Mouse (Mus musculus): ENCODE results near the gene Eif3l. TPM values are rescaled to one million over a fixed set of nuclear protein-coding genes. Genes with fewer than 3 reads are reported as not detected.

Eif3l gene
- polyA plus RNA-seq, 1 experiment from 2014 or later, result 135 TPM

DNA sequence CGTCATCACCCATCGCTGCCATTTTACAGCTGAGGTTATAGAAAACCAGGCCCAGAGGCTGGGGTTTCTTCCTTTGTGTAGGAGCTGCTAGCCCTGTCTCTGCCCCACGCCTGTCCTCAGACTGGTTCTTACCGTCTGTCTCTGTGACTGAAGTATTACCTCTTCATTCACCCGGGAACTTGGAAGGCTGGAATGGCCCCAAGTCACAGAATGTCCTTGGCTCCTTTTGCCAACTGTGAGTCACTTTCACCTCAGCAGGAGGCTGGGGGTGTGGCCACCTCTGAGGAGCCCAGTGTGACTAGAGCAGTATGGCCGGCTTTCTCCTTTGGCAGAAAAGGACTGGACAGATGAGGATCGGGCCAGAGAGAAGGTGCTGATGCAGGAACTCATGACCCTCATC, 56.5 kb downstream of the Eif3l start:
- H3K36me3 ChIP-seq (ENCODE audit: control insufficient read depth, insufficient read depth, low read length), result peaks cover 53% of the 10 kb centered on the region
- no peaks in the 10 kb centered on the region for H3K27me3 ChIP-seq (ENCODE audit: control insufficient read depth, insufficient read depth, low read length)
- WGBS, result 38% methylated on average over 7 of the region's 7 CpGs
- H3K27ac ChIP-seq (replicated peaks), result peak overlapping the region; percentile 78
- no peak overlapping the region for H3K4me2 ChIP-seq (replicated peaks; ENCODE audit: low read depth)
- H3K9ac ChIP-seq (ENCODE audit: low read length), result peak overlapping the region; percentile 8; the same call in 1 of the 2 replicates
- DNase-seq (ENCODE audit: low spot score), result peak; percentile 76
- no peaks in the 10 kb centered on the region for H3K4me1 ChIP-seq (replicated peaks; ENCODE audit: control insufficient read depth, insufficient read depth)
- no peak overlapping the region for H3K4me3 ChIP-seq (ENCODE audit: low read depth, low read length)
- H3K9me3 ChIP-seq (ENCODE audit: control insufficient read depth, low read length), result no peaks in the 10 kb centered on the region
- TF ChIP-seq EP300 (optimal IDR thresholded peaks at IDR 0.05) (peak; percentile 92), CTCF (IDR thresholded peaks at IDR 0.05; ENCODE audit: low read depth) (no peak)
- ATAC-seq (ENCODE audit: low FRiP score, low TSS enrichment), result peak; percentile 73

GRCm38 (mm10) chr15:79133191-79133661, 58.2 kb downstream of the Eif3l start:
- ATAC-seq (ENCODE audit: low FRiP score, low TSS enrichment) (no peak), DNase-seq (ENCODE audit: low spot score) (no peak)
- no peak overlapping the region for H3K4me3 ChIP-seq (ENCODE audit: low read depth, low read length)
- peak overlapping the region; percentile 13 for H3K27ac ChIP-seq (replicated peaks)
- H3K27me3 ChIP-seq (ENCODE audit: control insufficient read depth, insufficient read depth, low read length), result no peaks in the 10 kb centered on the region
- H3K9ac ChIP-seq (ENCODE audit: low read length), result no peak overlapping the region
- no peak for TF ChIP-seq CTCF (IDR thresholded peaks at IDR 0.05; ENCODE audit: low read depth)
- TF ChIP-seq EP300 (optimal IDR thresholded peaks at IDR 0.05), result no peak
- H3K36me3 ChIP-seq (ENCODE audit: control insufficient read depth, insufficient read depth, low read length), result peaks cover 37% of the 10 kb centered on the region
- H3K4me1 ChIP-seq (replicated peaks; ENCODE audit: control insufficient read depth, insufficient read depth), result no peaks in the 10 kb centered on the region
- no peaks in the 10 kb centered on the region for H3K9me3 ChIP-seq (ENCODE audit: control insufficient read depth, low read length)
- H3K4me2 ChIP-seq (replicated peaks; ENCODE audit: low read depth), result no peak overlapping the region
- 78% methylated on average over 6 of the region's 6 CpGs for WGBS

DNA sequence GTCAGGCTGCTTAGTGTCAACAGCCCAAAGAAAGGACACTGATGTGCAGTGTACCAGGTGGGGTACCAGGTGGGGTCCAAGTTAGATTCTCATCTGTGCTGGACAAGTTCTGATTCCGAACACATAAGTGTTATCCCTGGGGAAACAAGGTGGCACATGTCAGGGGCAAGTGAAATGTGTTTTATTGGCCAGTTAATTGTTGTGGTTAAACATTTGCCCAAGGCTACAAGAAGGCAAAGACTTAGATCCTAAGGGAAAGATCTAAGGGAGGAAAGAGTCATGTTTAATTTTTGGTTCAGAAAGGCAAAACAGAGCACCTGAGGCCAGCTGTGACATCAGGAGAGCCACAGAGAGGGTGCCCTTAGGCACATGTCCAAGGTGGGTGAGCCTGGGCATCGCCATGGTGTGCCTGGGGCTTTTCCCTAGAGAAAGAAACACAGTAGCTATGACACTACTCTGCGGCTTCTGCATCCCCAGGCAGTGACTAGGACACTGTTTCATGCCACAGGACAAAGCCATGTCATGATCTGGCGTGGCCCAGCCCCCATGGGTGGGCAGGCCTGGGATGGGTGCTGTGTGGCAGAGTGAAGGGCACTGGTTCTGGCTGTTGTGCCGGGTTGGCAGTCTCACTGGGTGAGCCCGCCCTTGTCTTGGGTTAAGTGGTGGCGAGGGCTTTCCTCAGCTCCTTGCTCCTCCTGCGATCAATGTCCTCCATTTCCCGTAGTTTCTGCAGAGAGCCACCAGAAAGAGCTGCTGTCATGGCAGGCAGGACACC, 59.7 kb downstream of the Eif3l start:
- 82% methylated on average over 9 of the region's 9 CpGs for whole genome bisulfite sequencing
- DNase-seq (ENCODE audit: low spot score), result no peak
- TF ChIP-seq EP300 (optimal IDR thresholded peaks at IDR 0.05) (no peak), CTCF (IDR thresholded peaks at IDR 0.05; ENCODE audit: low read depth) (no peak)
- peaks cover 33% of the 10 kb centered on the region for H3K36me3 ChIP-seq (ENCODE audit: control insufficient read depth, insufficient read depth, low read length)
- no peak overlapping the region for H3K4me2 ChIP-seq (replicated peaks; ENCODE audit: low read depth)
- no peak overlapping the region for H3K27ac ChIP-seq (replicated peaks)
- no peaks in the 10 kb centered on the region for H3K4me1 ChIP-seq (replicated peaks; ENCODE audit: control insufficient read depth, insufficient read depth)
- H3K9me3 ChIP-seq (ENCODE audit: control insufficient read depth, low read length), result no peaks in the 10 kb centered on the region
- H3K4me3 ChIP-seq (ENCODE audit: low read depth, low read length), result no peak overlapping the region
- no peak for ATAC-seq (ENCODE audit: low FRiP score, low TSS enrichment)
- no peaks in the 10 kb centered on the region for H3K27me3 ChIP-seq (ENCODE audit: control insufficient read depth, insufficient read depth, low read length)
- no peak overlapping the region for H3K9ac ChIP-seq (ENCODE audit: low read length)

DNA sequence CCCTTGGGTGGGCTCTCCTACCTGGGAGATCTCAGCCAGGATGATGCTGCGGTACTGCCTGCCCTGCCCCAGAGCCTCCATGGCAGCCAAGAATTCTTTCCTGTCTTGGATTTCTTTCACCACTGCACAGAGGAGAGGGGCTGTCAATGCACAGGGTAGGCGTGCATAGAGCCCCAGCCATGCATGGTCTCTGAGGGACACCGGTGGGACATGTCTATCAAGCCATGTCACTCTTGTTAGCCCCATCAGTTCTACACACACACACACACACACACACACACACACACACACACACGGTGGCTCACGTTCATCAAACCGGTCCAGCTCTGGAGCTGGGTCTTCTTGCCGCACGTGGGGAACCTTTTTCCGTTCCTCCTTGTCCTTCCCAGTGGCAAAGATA, 60.4 kb downstream of the Eif3l start:
- no peaks in the 10 kb centered on the region for H3K27me3 ChIP-seq (ENCODE audit: control insufficient read depth, insufficient read depth, low read length)
- peaks cover 27% of the 10 kb centered on the region for H3K36me3 ChIP-seq (ENCODE audit: control insufficient read depth, insufficient read depth, low read length)
- H3K9me3 ChIP-seq (ENCODE audit: control insufficient read depth, low read length), result no peaks in the 10 kb centered on the region
- no peak for TF ChIP-seq CTCF (IDR thresholded peaks at IDR 0.05; ENCODE audit: low read depth)
- TF ChIP-seq EP300 (optimal IDR thresholded peaks at IDR 0.05), result no peak
- no peak overlapping the region for H3K27ac ChIP-seq (replicated peaks)
- no peaks in the 10 kb centered on the region for H3K4me1 ChIP-seq (replicated peaks; ENCODE audit: control insufficient read depth, insufficient read depth)
- H3K4me3 ChIP-seq (ENCODE audit: low read depth, low read length), result no peak overlapping the region
- H3K4me2 ChIP-seq (replicated peaks; ENCODE audit: low read depth), result no peak overlapping the region
- DNase-seq (ENCODE audit: low spot score) (no peak), ATAC-seq (ENCODE audit: low FRiP score, low TSS enrichment) (no peak)
- 73% methylated on average over 9 of the region's 9 CpGs for WGBS
- no peak overlapping the region for H3K9ac ChIP-seq (ENCODE audit: low read length)

DNA sequence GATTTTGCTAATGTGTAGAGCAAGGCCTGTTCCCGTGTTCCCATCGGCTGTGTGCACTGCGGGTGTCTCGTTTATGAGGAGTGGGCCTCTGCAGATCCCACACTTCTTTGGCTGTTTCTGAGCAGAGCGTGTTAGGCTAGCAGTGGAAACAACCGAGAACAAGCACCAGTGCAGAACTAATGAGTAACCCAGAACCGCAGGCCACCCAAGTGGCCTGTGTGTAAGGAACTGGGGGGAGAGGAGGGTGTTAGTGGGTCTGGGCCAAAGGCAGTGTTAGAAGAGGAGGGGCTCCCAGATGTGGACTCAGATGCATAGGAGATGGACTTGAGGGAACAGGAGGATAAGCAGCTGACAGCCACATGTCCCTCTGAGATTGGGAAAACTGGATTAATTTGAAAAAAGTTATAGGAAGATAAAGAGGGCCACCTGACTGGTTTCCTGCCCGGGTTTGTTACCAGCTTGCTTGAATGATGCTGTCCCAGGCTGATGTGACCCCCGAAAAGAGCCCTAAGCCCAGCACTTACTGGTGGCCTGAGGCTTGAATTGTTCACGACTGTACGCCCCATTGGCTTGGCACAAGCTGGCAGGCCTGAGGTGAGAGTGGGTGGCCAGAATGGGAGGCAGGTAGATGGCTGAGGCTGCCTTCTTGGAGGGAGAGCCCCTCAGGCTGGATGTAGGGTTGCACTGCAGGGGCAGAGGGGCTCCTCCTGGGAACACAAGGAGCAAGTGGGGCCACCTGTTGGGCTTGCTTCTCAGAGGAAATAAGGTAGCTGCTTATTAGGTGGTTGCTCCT, 61.0 kb downstream of the Eif3l start:
- H3K36me3 ChIP-seq (ENCODE audit: control insufficient read depth, insufficient read depth, low read length), result peaks cover 27% of the 10 kb centered on the region
- H3K9ac ChIP-seq (ENCODE audit: low read length), result no peak overlapping the region
- no peaks in the 10 kb centered on the region for H3K4me1 ChIP-seq (replicated peaks; ENCODE audit: control insufficient read depth, insufficient read depth)
- no peak for ATAC-seq (ENCODE audit: low FRiP score, low TSS enrichment)
- no peak for TF ChIP-seq EP300 (optimal IDR thresholded peaks at IDR 0.05)
- no peak for TF ChIP-seq CTCF (IDR thresholded peaks at IDR 0.05; ENCODE audit: low read depth)
- H3K9me3 ChIP-seq (ENCODE audit: control insufficient read depth, low read length), result no peaks in the 10 kb centered on the region
- no peak overlapping the region for H3K4me2 ChIP-seq (replicated peaks; ENCODE audit: low read depth)
- H3K27me3 ChIP-seq (ENCODE audit: control insufficient read depth, insufficient read depth, low read length), result no peaks in the 10 kb centered on the region
- no peak overlapping the region for H3K4me3 ChIP-seq (ENCODE audit: low read depth, low read length)
- no peak for DNase-seq (ENCODE audit: low spot score)
- WGBS, result 59% methylated on average over 11 of the region's 11 CpGs
- H3K27ac ChIP-seq (replicated peaks), result no peak overlapping the region

Data from stomach, postnatal 0 days (tissue).